Mouse (Mus musculus): ENCODE measurements around the gene Plppr5.

The Plppr5 gene

GRCm38 (mm10) chr3:117574529-117575252 is at the start of gene Plppr5:
TSS of gene Plppr5 (plus strand) at chr3:117574836.
- no peak for DNase-seq (ENCODE audit: low spot score)

DNA sequence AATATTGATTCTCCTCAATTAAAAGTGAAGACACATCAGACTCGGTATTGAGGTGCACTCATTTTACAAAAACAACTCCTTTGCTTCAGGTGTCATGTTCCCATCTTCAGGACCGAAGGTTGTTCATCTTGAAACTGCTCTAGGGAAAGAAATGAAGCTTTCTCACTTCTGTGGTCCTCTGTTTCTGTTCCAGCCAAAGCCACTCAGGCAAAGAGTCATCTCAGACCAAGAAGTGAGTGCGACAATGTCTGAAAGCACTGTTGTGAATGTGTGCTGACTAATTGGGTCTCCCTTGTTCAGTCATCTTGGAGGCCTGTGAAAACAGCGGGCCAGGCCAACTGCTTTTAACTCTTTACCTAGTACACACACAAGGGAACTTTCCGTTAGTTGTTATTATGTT is 24.7 kb upstream of the Plppr5 start:
- DNase-seq (ENCODE audit: low spot score): no peak

DNA sequence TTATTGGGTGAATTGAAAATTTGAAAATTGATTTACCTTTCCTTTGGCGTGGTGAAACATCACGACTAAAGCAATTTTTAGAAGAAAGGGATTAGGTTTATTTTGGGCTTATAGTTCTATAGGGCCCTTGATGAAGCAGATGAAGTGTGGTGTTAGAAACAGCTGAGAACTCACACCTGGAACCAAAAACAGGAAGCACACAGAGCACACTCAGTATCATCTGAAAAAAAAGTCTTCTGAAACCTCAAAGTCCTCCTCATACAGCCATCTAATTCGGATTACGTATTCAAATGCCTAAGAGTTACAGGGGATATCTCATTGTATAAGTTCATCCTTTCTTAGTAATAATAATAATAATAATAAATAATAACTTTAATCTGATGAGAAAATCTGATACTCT is 24.1 kb upstream of the Plppr5 start:
- DNase-seq (ENCODE audit: low spot score): no peak

DNA sequence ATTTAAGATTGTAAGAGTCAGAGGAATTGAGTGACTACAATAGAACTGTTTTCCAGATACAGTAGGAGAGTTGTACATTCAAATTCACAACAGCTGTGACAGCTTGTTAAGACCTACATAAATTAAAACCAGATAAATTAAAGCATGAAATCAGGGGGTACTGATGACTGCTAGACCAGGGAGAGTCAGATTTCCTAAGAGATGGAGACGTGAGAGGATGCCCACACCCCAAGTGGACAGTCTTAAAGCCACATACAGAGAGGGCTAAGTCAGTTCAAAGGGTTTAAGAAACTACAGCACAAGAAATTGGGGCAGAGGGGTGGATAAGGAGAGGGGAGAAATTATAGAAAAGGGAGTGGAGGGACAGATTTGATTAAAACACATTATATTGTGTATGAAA is 17.7 kb upstream of the Plppr5 start:
- no peak for DNase-seq (ENCODE audit: low spot score)

- no peak for DNase-seq (ENCODE audit: low spot score)
These were observed 754 bp downstream of the Plppr5 start for GRCm38 (mm10) chr3:117575253-117575927.

DNA sequence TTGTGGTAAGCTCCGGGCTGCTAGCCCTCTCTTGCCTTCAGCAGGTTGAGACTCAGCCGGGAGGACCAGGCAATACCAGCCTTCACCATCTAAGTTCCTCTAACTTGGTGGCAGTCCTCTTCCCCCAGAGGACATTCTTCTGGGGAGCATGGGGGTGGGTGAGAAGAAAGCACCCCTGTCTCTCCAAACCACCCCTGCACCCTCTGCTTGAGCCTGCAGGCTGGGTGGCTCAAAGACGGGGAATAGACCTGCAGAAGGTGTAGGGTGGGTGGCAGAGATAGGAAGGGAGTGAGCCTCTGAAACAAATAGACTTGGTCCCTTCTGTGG is 1.3 kb downstream of the Plppr5 start:
- DNase-seq (ENCODE audit: low spot score): no peak

- DNase-seq (ENCODE audit: low spot score): no peak
These were observed 2.7 kb downstream of the Plppr5 start for GRCm38 (mm10) chr3:117577349-117577748.

GRCm38 (mm10) chr3:117582628-117583027 is 8.0 kb downstream of the Plppr5 start:
- no peak for DNase-seq (ENCODE audit: low spot score)

DNA sequence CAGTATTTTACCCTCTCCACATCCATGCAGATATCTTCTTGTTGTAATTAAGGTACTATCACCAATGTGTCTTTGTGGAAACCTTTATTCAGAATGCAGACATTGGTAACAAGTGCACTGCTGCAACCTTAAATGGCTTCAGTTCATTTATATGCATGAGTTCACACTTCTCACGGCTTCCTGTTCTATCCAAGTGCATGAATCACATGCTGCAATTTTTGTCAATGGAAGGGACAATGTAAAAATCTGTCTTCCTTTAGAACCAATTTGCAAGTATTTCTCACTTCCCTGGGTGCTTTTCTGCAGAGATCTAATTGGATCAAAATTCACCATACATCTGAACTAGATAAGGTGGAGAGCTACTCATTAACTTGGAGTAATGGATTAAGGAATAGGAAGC is 27.8 kb downstream of the Plppr5 start:
- no peak for DNase-seq (ENCODE audit: low spot score)

- no peak for DNase-seq (ENCODE audit: low spot score)
These were observed 28.8 kb downstream of the Plppr5 start for GRCm38 (mm10) chr3:117603458-117603857.

DNA sequence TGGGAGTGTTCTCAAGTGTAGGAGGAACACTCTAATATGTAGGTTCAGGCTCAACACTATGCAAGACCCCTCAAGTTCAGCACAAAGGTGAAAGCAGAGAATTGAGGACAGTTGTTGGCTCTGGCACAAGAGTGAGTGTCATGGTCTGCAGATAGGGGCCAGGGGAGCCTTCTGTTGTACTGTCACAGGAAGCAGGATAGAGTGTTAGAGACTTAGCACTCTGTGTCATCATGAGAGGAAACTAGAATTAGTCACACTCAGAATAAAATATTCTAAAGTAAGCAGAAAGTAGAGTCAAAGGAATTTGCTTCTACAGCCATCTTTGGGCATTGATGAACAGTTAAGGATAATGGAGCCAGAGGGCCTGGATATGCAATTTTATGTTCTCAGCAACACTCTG is 31.7 kb downstream of the Plppr5 start:
- DNase-seq (ENCODE audit: low spot score): no peak

DNA sequence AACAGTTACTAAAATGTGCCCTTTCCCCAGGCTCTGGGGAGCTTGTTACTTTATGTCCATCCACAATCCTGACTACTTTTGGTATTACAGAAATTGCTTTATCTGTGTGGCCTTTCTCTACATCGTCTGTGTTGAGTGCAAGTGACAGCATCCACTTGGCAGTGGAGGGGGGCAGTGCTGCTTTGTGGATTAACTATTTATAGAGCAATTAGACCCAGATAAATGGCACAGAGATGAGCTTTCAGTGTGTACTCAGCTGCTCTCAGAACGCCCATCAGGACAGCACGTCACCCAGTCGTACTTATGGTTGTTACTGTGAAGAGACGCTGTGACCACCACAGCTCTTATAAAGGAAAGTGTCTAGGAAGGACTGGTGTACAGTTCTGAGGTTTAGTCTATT is 36.8 kb downstream of the Plppr5 start:
- DNase-seq (ENCODE audit: low spot score): no peak

DNA sequence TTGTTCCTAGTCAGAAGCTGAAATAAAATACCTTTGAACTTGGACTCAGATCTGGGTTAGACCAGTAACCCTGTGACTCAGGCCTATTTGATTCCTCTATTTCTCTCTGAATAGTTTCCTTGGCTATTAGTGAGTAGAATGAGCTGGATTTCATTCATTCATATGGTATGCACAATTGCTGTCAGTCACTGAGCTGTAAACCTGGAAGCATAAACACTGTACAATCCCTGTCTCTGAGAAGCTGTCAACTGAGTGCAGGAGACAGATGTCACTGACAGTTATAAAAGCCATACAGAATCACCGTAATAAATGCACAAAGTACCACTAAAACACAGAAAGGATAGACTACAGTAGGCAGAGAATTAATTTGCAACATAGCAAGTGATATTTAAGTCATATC is 40.2 kb downstream of the Plppr5 start:
- DNase-seq (ENCODE audit: low spot score): no peak

DNA sequence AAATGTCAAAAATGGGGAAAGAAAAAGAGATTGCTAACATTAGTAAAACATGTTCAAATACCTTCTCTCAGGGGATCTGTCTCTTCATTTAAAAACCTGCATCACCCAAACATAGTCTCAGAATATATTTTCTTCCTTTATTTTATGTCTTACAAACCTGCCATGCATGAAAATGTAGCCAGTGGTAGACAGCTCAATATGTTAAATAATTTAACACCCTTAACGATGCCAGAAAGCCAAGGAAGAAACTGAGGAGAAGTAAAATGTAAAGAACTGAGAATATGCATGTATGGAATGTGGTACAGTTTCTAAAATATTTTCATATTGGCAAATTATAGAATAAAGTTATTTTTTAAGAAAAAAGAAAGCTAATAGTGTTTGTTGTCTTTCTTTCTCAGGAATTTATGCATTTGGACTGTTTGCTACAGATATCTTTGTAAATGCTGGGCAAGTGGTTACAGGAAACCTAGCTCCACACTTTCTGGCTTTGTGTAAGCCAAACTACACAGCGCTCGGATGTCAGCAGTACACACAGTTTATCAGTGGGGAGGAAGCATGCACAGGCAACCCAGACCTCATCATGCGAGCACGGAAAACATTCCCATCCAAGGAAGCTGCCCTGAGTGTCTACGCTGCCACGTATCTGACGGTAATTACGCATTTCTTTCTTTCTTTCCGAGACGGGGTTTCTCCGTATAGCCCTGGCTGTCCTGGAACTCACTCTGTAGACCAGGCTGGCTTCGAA is 50.8 kb downstream of the Plppr5 start:
- DNase-seq (ENCODE audit: low spot score): no peak

GRCm38 (mm10) chr3:117628799-117629198 is 54.2 kb downstream of the Plppr5 start:
- no peak for DNase-seq (ENCODE audit: low spot score)

DNA sequence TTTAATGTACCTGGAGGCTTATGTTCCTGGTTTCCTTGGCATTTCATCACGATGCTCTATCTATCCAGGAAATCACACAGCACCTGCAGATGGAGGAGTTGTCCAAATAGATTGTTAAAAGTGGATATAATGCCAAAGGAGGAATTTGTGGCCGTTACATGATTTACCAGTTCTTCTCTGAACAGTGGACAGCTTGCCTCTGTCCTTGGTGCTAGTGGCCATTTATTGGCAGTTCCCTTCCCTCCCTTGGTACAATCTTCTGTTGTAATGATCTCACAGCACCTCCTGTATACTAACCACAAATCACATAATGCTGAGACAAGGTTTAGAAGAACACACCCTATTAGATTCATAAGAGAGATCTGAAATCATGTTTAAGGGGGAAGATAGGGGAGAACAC is 55.7 kb downstream of the Plppr5 start:
- no peak for DNase-seq (ENCODE audit: low spot score)

DNA sequence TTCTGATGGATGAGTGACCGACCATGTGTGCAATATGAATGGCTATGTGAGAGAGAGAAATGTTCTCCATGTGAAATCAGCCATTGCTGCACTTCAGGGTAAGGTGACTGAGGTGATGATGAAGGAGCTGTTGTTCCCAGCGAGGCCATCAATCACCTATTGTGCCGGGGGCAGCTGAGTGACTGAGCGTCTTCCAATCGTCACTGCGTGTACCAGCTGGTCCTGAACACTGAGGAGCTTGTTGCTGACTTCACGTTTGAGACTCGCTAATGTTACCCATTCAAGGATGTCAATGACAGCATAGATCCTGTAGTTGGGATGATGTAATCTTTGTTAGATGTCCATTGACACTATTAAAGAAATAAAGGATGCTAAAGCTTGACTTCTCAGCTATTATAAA is 74.0 kb downstream of the Plppr5 start:
- no peak for DNase-seq (ENCODE audit: low spot score)

DNA sequence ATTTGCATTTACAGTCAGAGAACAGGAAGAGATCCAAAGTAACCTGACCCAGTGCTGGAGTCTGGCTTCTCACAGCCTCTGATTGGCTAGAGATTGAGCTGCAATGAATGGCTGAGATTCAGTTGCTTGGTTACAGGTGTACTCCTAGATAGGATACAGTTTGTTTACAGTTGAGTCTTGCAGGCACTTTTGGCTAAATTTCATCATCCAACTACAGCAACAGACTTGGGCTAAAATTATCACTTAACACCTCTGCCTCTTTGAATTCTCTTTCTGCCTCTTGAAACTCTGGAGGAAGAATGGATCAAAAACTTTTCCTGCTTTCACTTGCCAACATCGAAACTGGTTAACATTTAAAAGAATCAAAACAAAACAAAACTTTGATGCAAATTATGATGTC is 89.7 kb downstream of the Plppr5 start:
- DNase-seq (ENCODE audit: low spot score): no peak

DNA sequence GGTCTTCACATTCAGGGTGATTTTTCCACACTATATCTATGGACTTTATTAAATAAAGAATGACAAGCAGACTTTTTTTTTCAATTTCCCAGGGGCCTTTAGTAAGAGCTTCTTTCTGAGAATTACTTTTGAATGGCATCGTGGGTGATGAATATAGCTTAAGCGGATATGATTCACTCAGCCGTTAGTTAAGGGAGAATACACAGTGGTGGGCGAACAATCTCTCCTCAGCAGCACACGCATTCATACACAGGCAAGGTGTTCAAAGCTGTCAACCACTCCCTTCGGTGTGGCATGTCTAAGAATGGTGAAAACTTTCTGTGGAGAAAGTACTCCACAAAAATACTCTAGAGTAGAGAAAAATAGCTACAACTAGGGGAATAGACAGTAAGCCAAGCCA is 104.6 kb downstream of the Plppr5 start:
- DNase-seq (ENCODE audit: low spot score): no peak

DNA sequence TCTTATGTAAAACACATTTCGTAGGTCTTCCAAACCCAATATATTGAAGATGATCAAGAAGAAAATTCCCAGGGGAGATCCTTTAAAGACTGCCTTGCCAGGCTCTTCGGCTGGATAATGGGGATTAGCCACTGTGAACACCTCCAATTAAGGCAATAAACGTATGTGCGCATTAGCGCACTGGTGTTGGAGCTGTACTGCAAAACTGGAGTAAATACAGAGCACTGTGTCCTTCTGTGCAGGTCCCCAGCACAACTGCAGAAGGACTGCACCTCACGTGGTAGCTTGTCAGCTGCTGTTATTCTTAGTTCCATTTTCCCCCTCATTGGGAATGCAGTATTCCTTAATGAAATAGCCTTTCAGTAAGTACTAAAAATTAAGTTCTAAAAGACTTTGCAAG is 110.0 kb downstream of the Plppr5 start:
- no peak for DNase-seq (ENCODE audit: low spot score)

GRCm38 (mm10) chr3:117686036-117686435 is 111.4 kb downstream of the Plppr5 start:
- DNase-seq (ENCODE audit: low spot score): no peak

- DNase-seq (ENCODE audit: low spot score): no peak
These were observed 112.0 kb downstream of the Plppr5 start for GRCm38 (mm10) chr3:117686648-117687047.

GRCm38 (mm10) chr3:117694736-117695135 is 120.1 kb downstream of the Plppr5 start:
- DNase-seq (ENCODE audit: low spot score): no peak
